Mouse (Mus musculus): ENCODE results near the gene Mpped2.

DNA sequence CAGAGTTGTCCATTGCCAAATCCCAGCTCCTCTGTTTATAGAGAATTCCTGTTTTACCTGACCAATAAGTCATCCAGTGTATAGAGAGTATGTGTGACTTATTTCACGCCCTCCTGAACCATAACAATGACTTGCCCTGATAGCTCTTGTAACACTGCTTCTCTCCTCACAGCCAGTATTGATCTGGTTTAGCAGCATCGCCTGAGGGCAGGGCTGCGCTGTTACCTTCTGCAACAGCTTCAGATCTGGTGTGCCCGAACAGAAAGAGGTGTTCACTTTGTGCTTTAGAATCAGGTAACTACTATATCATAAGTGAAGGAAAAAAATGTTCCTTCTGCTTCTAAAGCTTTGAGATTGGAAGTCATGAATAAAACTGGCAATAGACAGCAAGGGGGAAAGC, 133.7 kb downstream of the Mpped2 start:
- no peak for TF ChIP-seq POLR2AphosphoS2 (IDR thresholded peaks at IDR 0.05; ENCODE audit: low read length)
- TF ChIP-seq HCFC1 (IDR thresholded peaks at IDR 0.05; ENCODE audit: low read depth, low read length) = no peak
